Mouse (Mus musculus) ES-Bruce4 (cell line): Measurements from ENCODE around the gene Cyth2. TPM values are rescaled to one million over a fixed set of nuclear protein-coding genes. Genes with fewer than 3 reads are reported as not detected.
A peak's percentile ranks its signal among the peaks of the same experiment; 100 is the strongest.

ENCODE experiments used
- H3K27ac ChIP-seq: 2 replicates; pipeline ENCODE4 v1.5.1; 2012; ENCODE audit warnings: low read length, inconsistent platforms; ENCODE audit not compliant: insufficient read depth
- H3K27me3 ChIP-seq: 2 replicates; pipeline ENCODE4 v1.6.1; 2012; ENCODE audit warnings: mild to moderate bottlenecking, low read length, inconsistent platforms; ENCODE audit not compliant: control insufficient read depth, poor library complexity, insufficient read depth, severe bottlenecking
- H3K36me3 ChIP-seq: 2 replicates; pipeline ENCODE4 v1.6.1; 2012; ENCODE audit warnings: inconsistent platforms, mild to moderate bottlenecking, low read length, moderate library complexity; ENCODE audit not compliant: control insufficient read depth, poor library complexity, insufficient read depth, severe bottlenecking
- H3K4me1 ChIP-seq: one replicate; pipeline ENCODE4 v1.8.1; 2011; ENCODE audit warnings: low read length; ENCODE audit not compliant: control insufficient read depth, insufficient read depth
- H3K4me3 ChIP-seq: 2 replicates; pipeline ENCODE4 v1.5.1; 2011; ENCODE audit warnings: low read depth, mild to moderate bottlenecking, low read length
- H3K9ac ChIP-seq: 2 replicates; pipeline ENCODE4 v1.6.1; 2012; ENCODE audit warnings: low read depth, mild to moderate bottlenecking, inconsistent platforms; ENCODE audit not compliant: poor library complexity, severe bottlenecking
- H3K9me3 ChIP-seq: replicated peaks from 2 replicates; pipeline ENCODE4 v1.6.1; 2012; ENCODE audit warnings: mild to moderate bottlenecking, low read length, inconsistent platforms; ENCODE audit not compliant: control insufficient read depth, poor library complexity, insufficient read depth, severe bottlenecking
- CTCF ChIP-seq: IDR thresholded peaks from one replicate; pipeline ENCODE4 v1.8.1; 2011; ENCODE audit warnings: low read depth, low read length
- EP300 ChIP-seq: IDR thresholded peaks from 2 replicates; pipeline ENCODE4 v1.6.1; 2011; ENCODE audit warnings: low read depth, low read length; ENCODE audit not compliant: insufficient read depth
- POLR2A ChIP-seq: IDR thresholded peaks from one replicate; pipeline ENCODE4 v1.8.1; 2011; ENCODE audit warnings: low read length; ENCODE audit not compliant: insufficient read depth
- polyA plus RNA-seq: library from polyadenylated mRNA; stranded (reverse); fragments of >200 nt; gene quantifications from 2 replicates; pipeline ENCODE4 v1.2.4, GENCODE M21; 2011; ENCODE audit warnings: low read depth; ENCODE audit not compliant: missing spikeins, insufficient read depth, insufficient read length

Cyth2 gene
- polyA plus RNA-seq, 1 experiment = 75.8 TPM

GRCm38 (mm10) chr7:45785388-45786135 lies 28.8 kb downstream of the Cyth2 start:
- H3K9me3 ChIP-seq = no peaks in the 10 kb centered on the region
- peaks cover 3% of the 10 kb centered on the region for H3K4me1 ChIP-seq
- H3K36me3 ChIP-seq = no peaks in the 10 kb centered on the region
- H3K9ac ChIP-seq = peak overlapping the region; percentile 66
- H3K27me3 ChIP-seq = no peaks in the 10 kb centered on the region
- peak overlapping the region; percentile 69 for H3K4me3 ChIP-seq
- TF ChIP-seq POLR2A (no peak), EP300 (no peak), CTCF (no peak)
- no peak overlapping the region for H3K27ac ChIP-seq

- TF ChIP-seq POLR2A = no peak
- no peak for TF ChIP-seq CTCF
- TF ChIP-seq EP300 = no peak
- Histone ChIP-seq H3K9me3 (no peaks in the 10 kb centered on the region), H3K9ac (peak within 1 kb of the TSS; percentile 66), H3K27me3 (no peaks in the 10 kb centered on the region), H3K27ac (no peak within 1 kb of the TSS), H3K4me3 (peak within 1 kb of the TSS; percentile 69), H3K36me3 (no peaks in the 10 kb centered on the region), H3K4me1 (peaks cover 3% of the 10 kb centered on the region)
These were observed 29.6 kb downstream of the Cyth2 start, which contains the start of gene Sult2b1 for GRCm38 (mm10) chr7:45784524-45785372. Gene Sult2b1 (minus strand): TSS chr7:45784669.

DNA sequence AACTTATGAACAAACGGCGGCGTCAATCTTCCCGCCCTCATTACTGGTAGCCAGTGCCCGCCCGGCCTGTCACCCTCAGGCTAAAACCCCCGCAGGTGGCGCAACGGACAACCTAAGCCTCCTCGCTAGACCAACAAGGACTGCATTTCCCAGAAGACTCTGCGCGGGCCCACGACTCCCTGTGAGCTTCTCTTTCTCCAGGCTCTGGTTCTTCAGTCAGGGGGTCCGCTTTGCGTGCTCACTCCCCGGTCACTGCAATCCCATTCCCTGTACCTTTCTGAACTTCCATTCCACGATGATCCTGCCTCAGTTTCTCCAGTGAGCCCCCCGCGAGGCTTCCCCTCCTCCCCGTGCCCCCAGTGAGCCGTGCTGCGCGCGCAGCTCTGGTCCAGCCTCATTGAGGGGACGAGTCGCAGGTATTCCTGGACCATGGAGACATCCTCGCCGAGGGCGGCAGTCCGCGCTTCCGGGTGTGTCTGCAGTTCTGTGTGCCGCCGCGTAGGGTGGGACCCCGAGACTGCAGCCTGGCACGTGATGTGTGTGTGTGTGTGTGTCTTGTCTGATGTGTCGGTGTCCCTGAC lies 30.8 kb downstream of the Cyth2 start, which contains the start of gene Lmtk3:
TSS of gene Lmtk3 (plus strand) at position 228 of the 581 bp plus-strand sequence.
- Histone ChIP-seq H3K4me3 (peak within 1 kb of the TSS; percentile 63), H3K27ac (no peak within 1 kb of the TSS), H3K4me1 (peaks cover 3% of the 10 kb centered on the region), H3K9ac (peak within 1 kb of the TSS; percentile 49), H3K36me3 (no peaks in the 10 kb centered on the region), H3K27me3 (no peaks in the 10 kb centered on the region), H3K9me3 (no peaks in the 10 kb centered on the region)
- peak; percentile 10 for TF ChIP-seq CTCF
- no peak for TF ChIP-seq EP300

- no peak overlapping the region for H3K27ac ChIP-seq
- H3K36me3 ChIP-seq = no peaks in the 10 kb centered on the region
- no peak for TF ChIP-seq POLR2A
- no peak for TF ChIP-seq EP300
- no peak for TF ChIP-seq CTCF
- no peak overlapping the region for H3K4me3 ChIP-seq
- H3K27me3 ChIP-seq = no peaks in the 10 kb centered on the region
- H3K9ac ChIP-seq = no peak overlapping the region
- peaks cover 3% of the 10 kb centered on the region for H3K4me1 ChIP-seq
- no peaks in the 10 kb centered on the region for H3K9me3 ChIP-seq
These were observed 32.1 kb downstream of the Cyth2 start for GRCm38 (mm10) chr7:45782271-45782670.

GRCm38 (mm10) chr7:45779081-45779641 lies 35.2 kb downstream of the Cyth2 start:
- no peak overlapping the region for H3K27ac ChIP-seq
- 0 out of 2 replicates have a peak overlapping the region, but pooled peaks have one; percentile 12 for H3K4me3 ChIP-seq
- no peaks in the 10 kb centered on the region for H3K9me3 ChIP-seq

More at GRCm38 (mm10) chr7:45779081-45779641, 35.2 kb downstream of the Cyth2 start:
- no peaks in the 10 kb centered on the region for H3K36me3 ChIP-seq
- no peaks in the 10 kb centered on the region for H3K27me3 ChIP-seq
- no peak for TF ChIP-seq POLR2A
- no peak for TF ChIP-seq EP300
- H3K9ac ChIP-seq = no peak overlapping the region
- H3K4me1 ChIP-seq = no peaks in the 10 kb centered on the region
